Mouse (Mus musculus): ENCODE measurements around the gene Sorcs2.

The Sorcs2 gene

DNA sequence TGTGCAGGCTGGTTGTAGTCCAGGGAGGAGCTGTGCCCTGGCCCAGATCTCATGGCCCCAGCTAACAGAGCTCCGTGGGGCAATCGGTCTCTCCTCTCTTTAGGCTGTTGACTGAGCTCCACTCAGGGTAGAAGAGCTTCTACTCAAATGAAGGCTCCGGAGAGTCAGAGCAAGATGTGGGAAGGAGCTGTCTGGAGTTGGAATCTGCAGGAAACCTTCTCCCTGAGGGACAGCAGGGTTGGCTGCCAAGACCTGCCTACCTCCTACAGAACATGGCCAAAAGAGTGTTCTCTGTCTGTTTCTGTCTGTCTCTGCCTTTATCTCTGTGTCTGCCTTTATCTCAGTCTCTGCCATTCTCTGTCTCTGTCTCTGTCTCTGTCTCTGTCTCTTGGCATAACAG lies 31.6 kb upstream of the Sorcs2 start:
- Histone ChIP-seq H3K36me3 (ENCODE audit: insufficient read depth, low read length) (no peaks in the 10 kb centered on the region), H3K4me3 (replicated peaks; ENCODE audit: low read length) (no peak overlapping the region), H3K27me3 (ENCODE audit: insufficient read depth, low read length) (0 out of 2 replicates have a peak, but pooled peaks cover 3% of the 10 kb centered on the region), H3K4me1 (replicated peaks; ENCODE audit: low read depth, low read length) (no peaks in the 10 kb centered on the region), H3K9me3 (ENCODE audit: low read length) (no peaks in the 10 kb centered on the region)
- TF ChIP-seq POU5F1 (IDR thresholded peaks at IDR 0.05; ENCODE audit: borderline replicate concordance, low read length) (no peak), CTCF (conservative IDR thresholded peaks at IDR 0.05; ENCODE audit: low read length) (no peak), NANOG (IDR thresholded peaks at IDR 0.05; ENCODE audit: borderline replicate concordance, low read length) (no peak)

DNA sequence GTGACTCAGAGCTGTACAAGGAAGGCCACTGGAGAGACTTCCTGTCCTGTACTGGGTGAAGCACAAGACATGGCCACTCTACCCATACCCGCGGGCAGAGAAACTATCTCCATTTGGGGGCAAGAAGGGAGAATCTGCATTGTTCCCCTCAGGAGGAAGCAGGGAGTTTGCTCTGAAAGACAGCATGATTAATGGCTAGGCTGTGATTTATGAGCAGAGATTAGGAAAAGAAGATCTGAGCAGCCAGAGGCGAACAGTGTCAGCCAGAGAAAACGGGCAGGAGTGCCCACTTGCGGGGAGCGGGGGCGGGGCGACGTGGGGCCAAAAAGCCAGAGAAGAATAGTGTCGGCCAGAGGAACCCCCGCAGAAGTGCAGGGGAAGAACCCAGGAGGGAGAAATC lies 29.9 kb upstream of the Sorcs2 start:
- H3K9me3 ChIP-seq (ENCODE audit: low read length): no peaks in the 10 kb centered on the region
- 0 out of 2 replicates have a peak, but pooled peaks cover 3% of the 10 kb centered on the region for H3K27me3 ChIP-seq (ENCODE audit: insufficient read depth, low read length)
- no peaks in the 10 kb centered on the region for H3K4me1 ChIP-seq (replicated peaks; ENCODE audit: low read depth, low read length)
- no peaks in the 10 kb centered on the region for H3K36me3 ChIP-seq (ENCODE audit: insufficient read depth, low read length)
- no peak overlapping the region for H3K4me3 ChIP-seq (replicated peaks; ENCODE audit: low read length)
- TF ChIP-seq POU5F1 (IDR thresholded peaks at IDR 0.05; ENCODE audit: borderline replicate concordance, low read length) (no peak), CTCF (conservative IDR thresholded peaks at IDR 0.05; ENCODE audit: low read length) (no peak), NANOG (IDR thresholded peaks at IDR 0.05; ENCODE audit: borderline replicate concordance, low read length) (no peak)

DNA sequence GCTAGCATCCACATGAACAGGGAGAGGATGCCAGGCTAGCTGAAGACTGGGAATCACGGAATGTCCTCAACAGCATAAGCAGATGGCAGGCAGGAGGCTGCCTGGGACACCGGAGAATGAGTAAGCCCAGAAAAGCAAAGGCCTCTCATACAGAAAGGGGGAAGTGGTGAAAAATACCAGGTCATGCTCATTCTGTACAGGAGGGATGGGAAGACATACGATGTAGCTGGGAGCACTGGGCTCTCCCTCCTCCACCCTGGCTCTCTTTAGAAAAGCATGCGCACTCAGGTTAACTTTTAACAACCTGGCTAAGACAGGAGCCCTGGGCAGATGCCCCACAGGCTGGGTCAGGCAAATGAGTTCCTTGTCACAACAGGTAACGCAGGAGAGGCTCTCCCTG lies 28.5 kb upstream of the Sorcs2 start:
- Histone ChIP-seq H3K27me3 (ENCODE audit: insufficient read depth, low read length) (0 out of 2 replicates have a peak, but pooled peaks cover 3% of the 10 kb centered on the region), H3K4me1 (replicated peaks; ENCODE audit: low read depth, low read length) (no peaks in the 10 kb centered on the region), H3K36me3 (ENCODE audit: insufficient read depth, low read length) (no peaks in the 10 kb centered on the region), H3K9me3 (ENCODE audit: low read length) (no peaks in the 10 kb centered on the region), H3K4me3 (replicated peaks; ENCODE audit: low read length) (no peak overlapping the region)
- TF ChIP-seq CTCF (conservative IDR thresholded peaks at IDR 0.05; ENCODE audit: low read length) (no peak), NANOG (IDR thresholded peaks at IDR 0.05; ENCODE audit: borderline replicate concordance, low read length) (no peak), POU5F1 (IDR thresholded peaks at IDR 0.05; ENCODE audit: borderline replicate concordance, low read length) (no peak)

DNA sequence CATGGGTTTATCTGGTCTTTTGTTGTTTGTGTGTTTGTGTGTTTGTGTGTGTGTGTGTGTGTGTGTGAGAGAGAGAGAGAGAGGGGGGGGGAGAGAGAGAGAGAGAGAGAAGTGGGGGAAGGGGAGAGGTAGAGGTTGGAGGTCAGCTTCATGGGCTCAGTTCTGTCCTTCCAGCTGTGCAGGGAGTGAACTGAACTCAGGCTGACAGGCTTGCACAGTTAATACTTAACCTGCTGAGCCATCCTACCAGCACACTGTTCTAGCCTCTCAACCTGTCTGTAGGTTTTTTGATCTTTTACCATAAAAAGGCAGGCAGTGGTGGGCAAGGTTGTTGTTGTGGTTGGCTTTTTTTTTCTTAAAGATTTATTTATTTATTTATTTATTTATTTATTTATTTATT lies 26.7 kb upstream of the Sorcs2 start:
- Histone ChIP-seq H3K9me3 (ENCODE audit: low read length) (no peaks in the 10 kb centered on the region), H3K4me1 (replicated peaks; ENCODE audit: low read depth, low read length) (no peaks in the 10 kb centered on the region), H3K27me3 (ENCODE audit: insufficient read depth, low read length) (0 out of 2 replicates have a peak, but pooled peaks cover 3% of the 10 kb centered on the region), H3K36me3 (ENCODE audit: insufficient read depth, low read length) (no peaks in the 10 kb centered on the region), H3K4me3 (replicated peaks; ENCODE audit: low read length) (no peak overlapping the region)
- no peak for TF ChIP-seq POU5F1 (IDR thresholded peaks at IDR 0.05; ENCODE audit: borderline replicate concordance, low read length)
- TF ChIP-seq NANOG (IDR thresholded peaks at IDR 0.05; ENCODE audit: borderline replicate concordance, low read length): no peak
- no peak for TF ChIP-seq CTCF (conservative IDR thresholded peaks at IDR 0.05; ENCODE audit: low read length)

DNA sequence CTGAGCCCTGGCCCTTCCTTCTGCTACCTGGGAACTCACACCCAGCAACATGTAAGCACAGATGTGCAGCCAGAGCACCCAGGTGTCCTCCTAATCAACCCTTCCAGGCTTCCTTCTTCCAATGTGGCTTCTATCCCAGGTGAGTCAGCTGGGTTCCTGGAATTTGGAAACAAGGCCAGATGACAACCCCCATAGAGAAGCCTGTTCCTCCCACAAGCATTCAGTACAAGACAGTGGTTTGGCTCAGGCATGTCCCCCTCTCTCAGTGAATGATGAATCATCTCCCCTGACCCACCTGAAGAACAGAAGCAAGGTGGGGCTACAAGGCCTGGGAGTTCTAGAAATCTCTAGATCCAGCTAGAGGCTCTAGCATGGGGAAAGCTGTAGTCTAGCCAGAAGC lies 24.8 kb upstream of the Sorcs2 start:
- H3K4me1 ChIP-seq (replicated peaks; ENCODE audit: low read depth, low read length): no peaks in the 10 kb centered on the region
- H3K36me3 ChIP-seq (ENCODE audit: insufficient read depth, low read length): no peaks in the 10 kb centered on the region
- H3K4me3 ChIP-seq (replicated peaks; ENCODE audit: low read length): no peak overlapping the region
- H3K9me3 ChIP-seq (ENCODE audit: low read length): no peaks in the 10 kb centered on the region
- TF ChIP-seq CTCF (conservative IDR thresholded peaks at IDR 0.05; ENCODE audit: low read length) (no peak), NANOG (IDR thresholded peaks at IDR 0.05; ENCODE audit: borderline replicate concordance, low read length) (no peak), POU5F1 (IDR thresholded peaks at IDR 0.05; ENCODE audit: borderline replicate concordance, low read length) (no peak)
- H3K27me3 ChIP-seq (ENCODE audit: insufficient read depth, low read length): 0 out of 2 replicates have a peak, but pooled peaks cover 3% of the 10 kb centered on the region

DNA sequence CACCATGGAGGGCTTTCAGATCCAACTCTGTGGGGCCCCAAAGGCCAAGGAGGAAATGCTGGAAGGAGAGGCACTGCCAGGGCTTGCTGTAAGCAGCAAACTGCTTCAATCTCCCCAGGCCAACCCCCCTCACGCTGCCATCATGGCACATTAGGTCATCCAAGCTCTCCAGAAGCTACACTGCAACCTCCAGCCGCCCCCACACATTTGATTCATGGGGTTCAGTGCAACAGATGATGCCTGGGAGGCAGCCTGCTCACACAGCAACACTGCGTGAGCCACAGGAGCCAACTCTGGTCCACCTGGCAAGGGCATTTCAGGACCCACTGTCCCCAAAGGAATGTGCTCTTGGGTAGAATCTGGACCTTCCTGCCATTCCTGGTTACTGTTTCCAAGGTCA lies 21.9 kb upstream of the Sorcs2 start:
- H3K9me3 ChIP-seq (ENCODE audit: low read length): no peaks in the 10 kb centered on the region
- no peaks in the 10 kb centered on the region for H3K36me3 ChIP-seq (ENCODE audit: insufficient read depth, low read length)
- no peak overlapping the region for H3K4me3 ChIP-seq (replicated peaks; ENCODE audit: low read length)
- no peak for TF ChIP-seq NANOG (IDR thresholded peaks at IDR 0.05; ENCODE audit: borderline replicate concordance, low read length)
- no peak for TF ChIP-seq POU5F1 (IDR thresholded peaks at IDR 0.05; ENCODE audit: borderline replicate concordance, low read length)
- TF ChIP-seq CTCF (conservative IDR thresholded peaks at IDR 0.05; ENCODE audit: low read length): no peak
- H3K27me3 ChIP-seq (ENCODE audit: insufficient read depth, low read length): no peaks in the 10 kb centered on the region
- no peaks in the 10 kb centered on the region for H3K4me1 ChIP-seq (replicated peaks; ENCODE audit: low read depth, low read length)

DNA sequence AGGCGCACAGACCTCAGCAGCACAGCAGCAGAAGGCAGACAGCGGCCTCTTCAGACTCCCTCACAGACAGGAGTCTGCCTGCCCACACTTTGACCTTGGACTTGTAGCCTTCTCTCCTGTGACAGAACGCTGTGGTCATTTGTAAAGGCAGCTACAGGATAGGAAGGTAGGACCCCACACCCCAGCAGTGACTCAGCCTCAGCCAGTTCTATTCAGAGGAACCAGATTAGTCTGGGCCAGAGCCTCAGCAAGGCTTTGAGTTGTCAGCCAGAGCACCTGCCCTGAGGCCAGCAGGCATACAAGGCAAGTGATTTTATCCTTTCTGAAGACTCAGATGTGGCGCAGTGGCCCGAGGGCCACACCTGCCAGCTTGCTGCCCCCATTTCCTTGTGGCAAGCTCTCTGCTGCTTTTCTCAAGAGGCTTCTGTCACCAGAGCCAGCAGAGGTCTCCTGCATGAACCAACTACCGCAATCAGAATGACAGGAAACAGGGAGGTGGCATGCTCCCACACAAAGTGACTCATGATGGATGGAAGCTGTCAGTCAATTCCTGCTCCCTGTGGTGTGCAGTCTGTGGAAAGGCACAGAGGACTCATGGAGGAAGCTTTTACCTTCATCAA lies 16.9 kb upstream of the Sorcs2 start:
- Histone ChIP-seq H3K27me3 (ENCODE audit: insufficient read depth, low read length) (no peaks in the 10 kb centered on the region), H3K4me1 (replicated peaks; ENCODE audit: low read depth, low read length) (0 out of 2 replicates have a peak, but pooled peaks cover 3% of the 10 kb centered on the region), H3K36me3 (ENCODE audit: insufficient read depth, low read length) (no peaks in the 10 kb centered on the region), H3K4me3 (replicated peaks; ENCODE audit: low read length) (no peak overlapping the region), H3K9me3 (ENCODE audit: low read length) (no peaks in the 10 kb centered on the region)
- TF ChIP-seq CTCF (conservative IDR thresholded peaks at IDR 0.05; ENCODE audit: low read length): no peak
- TF ChIP-seq POU5F1 (IDR thresholded peaks at IDR 0.05; ENCODE audit: borderline replicate concordance, low read length): no peak
- no peak for TF ChIP-seq NANOG (IDR thresholded peaks at IDR 0.05; ENCODE audit: borderline replicate concordance, low read length)

DNA sequence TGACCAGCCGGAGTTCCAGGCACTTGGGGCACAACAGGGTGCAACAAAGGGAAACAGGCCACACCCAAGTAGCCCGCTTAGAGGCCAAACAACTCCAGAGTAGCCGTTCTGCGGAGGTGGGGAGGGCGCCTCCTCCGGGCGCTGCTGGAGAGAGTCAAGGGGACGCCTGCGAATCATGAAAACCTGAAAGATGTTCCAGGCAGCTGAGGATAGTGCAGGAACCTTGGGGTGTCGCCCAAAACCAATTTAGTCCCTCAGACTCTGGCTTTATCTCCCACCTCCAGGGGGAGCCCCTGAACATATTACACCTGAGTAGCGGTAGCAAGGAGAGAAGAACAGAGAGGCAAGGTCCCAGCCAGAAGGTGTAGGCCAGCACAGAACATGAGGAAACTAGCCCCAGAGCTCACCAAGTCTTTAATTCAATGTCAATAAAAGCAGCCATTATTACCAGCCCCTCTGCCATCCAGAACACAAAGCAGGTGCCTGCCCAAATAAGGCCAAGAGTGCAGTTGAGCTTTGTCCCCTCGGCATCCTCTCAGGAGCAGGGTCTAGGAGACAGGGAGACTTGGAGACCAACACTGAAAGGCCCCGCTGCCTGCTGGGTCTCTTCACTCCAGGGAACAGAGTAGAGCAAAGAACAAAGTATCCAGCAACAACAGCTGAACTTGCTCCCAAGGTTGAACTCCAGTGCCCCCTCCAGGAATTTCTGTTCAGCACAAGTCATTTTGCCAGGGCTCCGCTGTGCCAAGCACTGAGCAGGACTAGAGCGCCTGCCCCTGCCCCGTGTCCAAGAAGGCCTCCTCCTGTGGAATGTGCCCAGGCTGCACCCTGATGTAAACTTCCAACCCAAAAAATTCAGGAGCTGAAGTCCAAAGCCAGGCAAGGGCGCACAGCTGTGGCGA lies 775 bp upstream of the Sorcs2 start:
- Histone ChIP-seq H3K36me3 (ENCODE audit: insufficient read depth, low read length) (no peaks in the 10 kb centered on the region), H3K9me3 (ENCODE audit: low read length) (no peaks in the 10 kb centered on the region), H3K4me3 (replicated peaks; ENCODE audit: low read length) (peak overlapping the region; percentile 51), H3K27me3 (ENCODE audit: insufficient read depth, low read length) (peaks cover 54% of the 10 kb centered on the region), H3K4me1 (replicated peaks; ENCODE audit: low read depth, low read length) (peaks cover 49% of the 10 kb centered on the region)
- TF ChIP-seq CTCF (conservative IDR thresholded peaks at IDR 0.05; ENCODE audit: low read length) (peak; percentile 42), NANOG (IDR thresholded peaks at IDR 0.05; ENCODE audit: borderline replicate concordance, low read length) (no peak)
